Mouse (Mus musculus) megakaryocyte-erythroid progenitor cell, adult 5-6 weeks (primary cell): ENCODE measurements at regions not wholly inside any gene's neighbourhood (a gene's known extent, or its start where the extent isn't known, plus 50 kb on each side); places are given as distances from the start of the nearest gene placed in this dataset.
A peak's percentile ranks its signal among the peaks of the same experiment; 100 is the strongest.

Source experiments
- ATAC-seq: replicated peaks from 2 replicates; pipeline ENCODE4 v1.8.0; 2016; ENCODE audit warnings: mild to moderate bottlenecking, inconsistent platforms; ENCODE audit not compliant: severe bottlenecking, poor library complexity, low FRiP score, low TSS enrichment

DNA sequence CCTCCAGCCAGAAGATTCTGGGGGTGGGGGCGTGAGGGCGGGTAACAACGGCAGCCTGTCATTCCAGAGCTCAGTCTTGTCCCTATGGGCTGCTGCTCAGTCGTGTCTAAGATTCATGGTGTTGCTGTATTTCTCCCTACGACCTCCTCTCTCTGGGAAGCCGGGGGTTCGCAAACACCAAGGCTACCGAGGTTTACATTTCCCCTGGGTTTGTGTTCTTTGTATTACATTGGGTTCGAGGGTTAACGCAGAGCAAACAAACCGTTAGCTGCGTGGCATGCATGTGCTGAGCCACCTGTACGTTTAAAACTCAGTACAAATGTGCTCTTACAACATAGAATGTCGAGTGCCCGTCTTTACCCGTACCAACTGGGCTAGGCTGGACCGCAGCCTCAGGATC, 166.0 kb upstream of the Stt3b start:
- ATAC-seq = no peak

DNA sequence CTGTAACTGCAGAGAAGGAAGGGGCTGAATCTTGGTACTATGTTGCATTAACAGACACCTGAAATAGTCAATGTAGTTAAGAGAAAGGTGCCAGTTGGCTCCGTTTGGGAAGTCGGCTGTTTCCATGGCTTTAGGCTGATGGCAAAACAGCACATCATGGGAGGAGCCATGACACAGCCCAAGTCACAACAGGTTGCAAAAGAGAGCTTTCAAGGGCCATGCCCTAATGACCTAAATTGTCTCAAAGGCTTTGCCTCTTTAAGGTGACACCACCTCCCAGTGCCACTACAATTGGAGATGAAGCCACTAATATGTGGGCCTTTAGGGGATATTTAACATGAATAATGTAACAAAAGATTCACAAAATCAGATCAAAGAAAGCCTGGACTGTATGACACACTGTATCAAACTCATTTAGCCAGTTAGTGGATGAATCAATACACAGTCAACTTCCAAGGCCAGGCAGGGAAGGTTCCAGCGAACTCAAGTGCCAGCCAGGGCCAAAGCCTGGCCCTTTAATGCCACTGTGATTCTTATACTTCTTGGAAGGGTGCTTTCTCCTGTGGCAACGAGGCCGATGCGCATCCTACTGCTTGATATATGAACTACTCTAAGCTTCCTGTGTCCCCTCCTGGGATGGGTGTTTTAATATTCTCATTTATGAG, 167.5 kb upstream of the Stt3b start:
- ATAC-seq = no peak

DNA sequence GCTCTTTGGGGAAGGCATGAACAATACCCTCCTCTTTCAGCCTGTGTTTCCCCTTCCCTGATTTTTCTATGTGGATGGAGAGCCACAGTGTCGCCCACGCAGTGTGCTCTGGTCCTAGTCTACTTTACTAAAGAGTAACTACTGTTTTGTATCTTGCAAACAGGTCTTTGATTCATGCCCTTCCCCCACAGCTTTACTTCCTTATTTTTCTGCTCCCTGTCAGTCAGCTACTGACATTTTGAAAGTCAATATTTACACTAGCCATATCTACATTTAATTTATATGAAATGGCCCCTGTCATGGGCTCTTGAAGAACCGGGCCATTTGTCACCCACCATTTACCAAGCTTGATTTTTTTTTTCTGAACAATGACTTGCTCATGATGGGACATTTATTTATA, 168.7 kb upstream of the Stt3b start:
- no peak for ATAC-seq

DNA sequence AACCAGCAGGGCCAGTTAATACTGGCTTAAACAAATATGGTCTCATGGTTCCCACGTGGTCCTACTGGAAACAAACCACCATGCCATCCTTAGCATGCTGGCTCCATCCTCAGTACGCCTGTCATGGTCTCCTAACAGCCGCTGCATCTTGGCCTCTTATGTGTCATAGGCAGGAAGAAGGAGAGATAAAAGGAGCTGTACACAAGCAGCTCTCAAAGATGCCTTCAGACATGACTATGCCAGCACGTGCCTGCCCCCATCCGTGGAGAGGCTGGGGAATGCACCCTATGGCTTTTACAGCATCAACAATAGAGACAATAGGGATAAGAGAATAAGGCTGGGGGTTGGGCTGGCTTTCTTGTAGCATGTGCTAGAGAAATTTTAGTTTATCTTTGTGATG, 171.0 kb upstream of the Stt3b start:
- ATAC-seq = no peak

DNA sequence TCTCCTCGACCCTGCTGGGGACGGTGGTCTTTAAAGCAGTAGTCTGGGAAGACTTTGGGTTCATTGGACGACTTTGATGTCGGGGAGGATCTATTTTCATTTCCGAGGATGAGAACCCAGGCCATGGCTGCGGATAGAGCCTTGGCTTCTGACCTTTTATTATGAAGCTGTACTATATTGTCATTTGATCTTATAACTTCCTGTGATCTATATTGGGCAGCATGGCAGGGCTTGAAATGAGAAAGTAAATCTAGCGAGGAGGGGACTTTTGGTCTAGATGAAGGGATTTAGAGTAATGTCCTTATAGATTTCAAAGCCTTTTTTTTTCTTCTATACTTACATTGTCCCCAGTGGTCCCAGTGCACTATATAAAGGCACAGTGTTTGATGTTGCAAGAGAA, 172.8 kb upstream of the Stt3b start:
- no peak for ATAC-seq

DNA sequence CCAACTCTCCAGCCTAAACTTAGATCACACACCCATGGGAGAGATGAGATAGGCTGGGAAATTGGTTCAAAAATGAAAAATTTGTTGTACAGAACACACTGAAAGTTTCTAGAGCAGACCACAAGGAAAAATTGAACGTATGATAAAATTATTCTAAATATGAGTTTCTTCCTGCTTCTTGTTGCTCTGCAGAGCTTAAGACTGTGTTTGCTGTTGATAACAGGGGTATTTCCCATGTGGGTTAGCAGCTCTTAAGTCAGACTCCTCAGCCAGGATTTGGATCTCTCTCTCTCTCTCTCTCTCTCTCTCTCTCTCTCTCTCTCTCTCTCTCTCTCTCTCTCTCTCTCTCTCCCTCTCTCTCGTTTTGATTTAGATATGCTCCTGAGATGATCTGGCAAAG, 173.5 kb upstream of the Stt3b start:
- no peak for ATAC-seq

DNA sequence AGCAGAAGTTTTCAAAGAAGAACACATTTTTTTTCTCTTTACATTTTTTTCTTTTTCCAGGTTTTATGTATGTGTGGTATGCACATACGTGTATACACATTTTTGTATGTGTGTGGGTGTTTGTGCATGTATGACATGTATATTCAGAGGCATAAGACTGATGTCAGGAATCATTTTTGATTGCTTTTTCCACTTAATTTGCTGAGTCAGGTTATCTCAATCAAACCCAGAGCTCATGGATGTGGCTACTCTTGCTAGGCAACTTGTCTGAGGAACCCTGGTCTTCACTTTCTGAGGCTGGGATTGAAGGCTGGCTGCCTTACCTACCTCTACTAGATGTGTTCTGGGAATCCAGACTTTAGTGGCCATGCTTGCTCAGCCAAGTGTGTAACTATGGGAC, 174.2 kb upstream of the Stt3b start:
- ATAC-seq = no peak

DNA sequence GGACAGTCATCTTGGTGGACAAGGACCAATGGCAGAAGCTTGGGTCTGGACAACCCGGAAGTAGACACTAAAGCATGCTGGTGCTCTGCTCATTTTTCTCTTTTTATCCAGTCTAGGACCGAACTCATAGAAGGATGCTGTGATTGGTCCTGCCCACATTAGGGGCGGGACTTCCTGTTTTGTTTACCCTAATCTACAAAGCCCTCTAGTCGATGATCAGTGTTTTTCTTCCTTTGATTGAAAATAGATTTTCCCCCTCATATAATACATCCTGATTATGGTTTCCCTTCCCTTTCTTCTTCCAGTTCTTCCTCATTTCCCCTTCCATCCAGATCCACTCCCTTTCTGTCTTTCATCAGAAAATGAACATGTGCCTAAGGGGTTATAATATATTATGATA, 175.0 kb upstream of the Stt3b start:
- no peak for ATAC-seq

DNA sequence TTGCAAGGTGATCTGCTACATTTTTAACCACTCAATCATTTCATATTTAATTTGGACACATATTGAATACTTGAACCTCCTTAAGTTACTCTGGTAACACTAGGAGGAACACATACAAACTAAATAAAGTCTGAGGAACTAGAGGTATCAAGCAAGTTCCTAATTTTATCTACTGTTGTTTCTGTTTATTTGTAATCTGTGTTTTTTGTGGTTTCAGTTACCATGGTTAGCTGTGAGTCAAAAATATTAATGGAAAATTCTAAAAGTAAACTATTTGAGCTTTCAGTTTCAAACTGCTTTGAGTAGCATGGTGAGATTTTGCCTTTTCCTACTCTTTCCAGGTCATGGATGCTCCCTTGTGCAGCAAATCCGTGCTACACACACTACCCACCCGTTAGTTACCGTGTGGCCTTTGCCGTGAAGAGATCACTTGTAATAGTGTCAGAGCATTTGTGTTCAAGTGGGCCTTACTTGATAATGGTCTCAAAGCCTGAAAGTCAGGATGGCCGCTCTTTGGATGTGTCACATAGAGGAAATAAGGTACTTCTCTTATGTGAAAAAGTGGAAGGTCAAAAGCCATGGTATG, 177.0 kb upstream of the Stt3b start:
- no peak for ATAC-seq

DNA sequence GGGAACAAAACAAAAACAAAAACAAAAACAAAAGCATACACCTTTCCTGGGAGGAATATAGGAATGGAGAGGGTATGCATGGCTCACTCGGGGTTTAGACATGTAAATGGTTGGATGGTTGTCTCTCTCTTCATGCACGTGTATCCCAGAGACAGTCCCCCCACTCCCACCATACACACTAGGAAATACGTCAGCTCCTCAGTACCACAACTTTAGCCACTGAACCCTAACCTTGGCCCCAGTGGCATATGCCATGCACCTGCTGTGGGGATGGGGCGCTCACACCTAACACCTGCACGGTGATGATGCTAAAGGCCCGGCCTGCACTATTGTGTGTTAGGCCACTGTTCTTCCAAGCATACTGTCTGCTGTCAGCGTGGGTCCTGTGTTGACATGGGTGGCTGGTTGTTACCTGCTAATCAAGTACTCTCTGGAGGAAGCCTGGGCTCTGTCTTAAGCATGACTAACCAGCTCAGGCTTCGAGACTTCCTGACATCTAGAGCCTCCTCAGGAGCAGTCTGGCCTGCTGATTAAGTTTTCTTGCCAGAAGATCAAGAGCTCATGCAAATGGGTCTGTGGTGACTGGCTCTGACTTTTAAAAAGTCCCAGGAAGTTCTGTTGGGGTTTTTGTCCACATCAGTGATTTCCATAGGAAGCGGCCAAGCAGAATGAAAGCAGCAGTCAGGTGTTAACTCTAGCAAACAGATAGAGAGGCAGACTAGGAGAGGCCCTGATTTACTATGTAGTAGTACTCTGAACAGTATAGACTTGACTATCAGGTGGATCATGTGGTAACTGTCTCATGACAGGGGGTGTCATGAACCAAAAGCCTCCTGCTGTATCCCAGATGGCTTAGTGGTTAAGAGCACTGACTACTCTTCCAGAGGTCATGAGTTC, 178.9 kb upstream of the Stt3b start:
- no peak for ATAC-seq

DNA sequence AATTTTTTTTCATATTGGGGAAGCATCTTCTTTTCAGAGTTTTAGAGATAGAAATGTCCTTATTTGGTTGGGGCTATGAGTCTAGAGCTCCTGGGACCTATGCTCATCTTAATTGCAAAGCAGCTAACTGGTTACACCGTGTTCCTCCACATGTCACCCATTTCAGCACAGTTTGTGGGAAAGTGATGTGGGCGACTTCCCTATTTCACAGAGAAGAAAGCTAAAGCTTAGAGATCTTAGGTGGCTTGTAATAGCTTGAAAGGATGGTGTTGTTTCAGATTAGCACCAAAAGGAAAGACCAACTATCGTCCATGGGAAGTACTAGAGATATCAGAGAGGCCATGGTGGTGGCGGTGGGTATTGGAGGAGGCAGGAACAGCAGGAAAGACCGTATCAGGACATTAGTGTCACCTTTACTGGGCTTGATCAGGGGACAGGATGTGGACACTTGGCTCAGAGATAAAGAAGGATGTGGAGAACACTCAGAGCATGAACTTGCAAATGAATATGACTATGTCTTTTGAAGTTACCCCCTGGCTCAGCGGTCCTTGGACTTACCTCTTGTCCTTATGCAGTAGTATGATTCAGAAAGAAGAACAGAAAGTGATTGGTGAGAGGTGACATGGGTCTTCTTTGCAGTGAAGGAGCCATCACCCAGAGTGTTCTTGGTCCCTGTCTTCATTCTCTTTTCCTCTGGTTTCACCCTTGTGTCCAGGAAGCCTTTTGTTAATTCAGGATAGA, 182.4 kb upstream of the Stt3b start:
- peak; percentile 49 for ATAC-seq

DNA sequence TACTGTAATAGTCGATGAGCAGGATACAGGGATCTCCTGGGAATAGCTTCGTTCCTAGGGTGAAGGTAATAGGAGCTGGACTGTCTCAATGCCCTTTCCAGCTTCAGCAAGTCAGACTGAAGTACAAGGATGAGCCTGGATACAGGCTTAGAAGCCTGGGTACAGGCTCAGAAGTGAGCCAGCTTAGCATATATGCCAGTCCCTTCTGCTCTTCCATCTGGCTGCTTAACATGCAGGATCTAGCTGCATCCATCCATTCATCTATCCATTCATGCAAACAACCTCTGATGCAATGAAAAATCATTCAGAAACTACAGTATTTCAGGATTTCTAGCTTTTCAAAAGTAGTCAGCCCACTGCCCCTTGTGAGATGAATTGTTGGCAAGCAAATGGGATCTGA, 183.5 kb upstream of the Stt3b start:
- no peak for ATAC-seq

DNA sequence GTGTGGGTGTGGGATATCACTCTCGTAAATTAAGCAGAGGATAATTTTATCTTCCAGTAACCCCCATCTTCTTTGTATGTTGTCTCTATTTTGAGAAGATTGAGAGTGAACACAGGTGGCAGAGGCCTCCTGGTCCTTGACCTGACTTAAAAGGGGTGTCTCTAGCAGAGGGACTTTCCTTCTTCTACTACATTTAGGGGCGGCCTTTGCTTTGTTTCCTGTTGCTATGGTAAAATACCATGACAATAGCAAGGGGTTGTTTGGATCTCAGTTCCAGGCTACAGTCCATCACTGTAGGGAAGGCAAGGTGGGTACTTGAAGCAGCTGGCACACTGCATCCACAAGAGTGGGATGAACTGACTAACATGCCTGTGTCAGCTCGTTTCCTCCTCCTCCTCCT, 189.3 kb upstream of the Stt3b start:
- ATAC-seq = no peak

DNA sequence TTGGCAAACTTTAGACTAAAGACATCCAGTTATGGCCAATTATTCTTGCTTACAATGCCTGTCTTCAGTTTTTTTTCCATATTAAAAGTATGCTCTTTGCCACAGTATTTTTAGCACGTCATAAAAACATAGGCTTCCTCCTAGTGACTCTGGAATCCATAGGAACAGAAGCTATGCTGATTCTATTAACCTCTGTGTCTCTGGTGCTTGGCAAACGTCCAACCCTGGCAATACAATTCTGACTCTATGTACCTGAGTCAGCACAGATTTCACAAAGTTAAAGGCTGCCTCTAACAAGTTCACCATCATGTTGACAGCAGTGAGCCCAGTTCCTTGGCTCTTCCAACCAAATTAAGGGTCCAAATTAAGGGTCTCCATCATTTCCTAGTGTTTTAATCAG, 194.6 kb upstream of the Stt3b start:
- ATAC-seq = no peak

DNA sequence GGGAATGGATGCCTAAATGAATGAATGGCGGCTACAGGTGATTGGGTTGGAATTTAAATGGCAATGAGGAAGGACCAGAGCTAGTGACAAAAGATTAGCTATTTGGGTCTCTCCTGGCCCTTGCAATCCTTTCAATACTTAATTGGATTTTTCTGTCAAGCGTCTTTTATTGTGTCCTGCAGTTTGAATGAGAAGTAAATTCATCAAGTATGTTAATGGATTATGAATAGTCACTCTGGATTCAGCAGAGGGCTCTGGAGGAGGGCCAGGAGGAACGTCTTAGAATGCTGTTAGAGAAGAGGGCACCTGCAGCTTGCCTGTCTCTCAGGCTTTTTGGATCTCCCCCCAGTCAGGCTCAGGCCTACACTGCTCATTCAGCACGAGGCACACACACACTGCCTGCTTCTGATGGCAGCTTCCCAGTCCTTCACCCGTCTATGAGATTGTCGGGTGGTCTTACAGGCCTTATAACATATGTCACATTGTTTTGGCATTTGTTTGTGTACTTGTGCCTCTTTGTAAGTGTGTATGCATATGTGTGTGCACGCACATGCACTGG, 197.0 kb upstream of the Stt3b start:
- no peak for ATAC-seq

DNA sequence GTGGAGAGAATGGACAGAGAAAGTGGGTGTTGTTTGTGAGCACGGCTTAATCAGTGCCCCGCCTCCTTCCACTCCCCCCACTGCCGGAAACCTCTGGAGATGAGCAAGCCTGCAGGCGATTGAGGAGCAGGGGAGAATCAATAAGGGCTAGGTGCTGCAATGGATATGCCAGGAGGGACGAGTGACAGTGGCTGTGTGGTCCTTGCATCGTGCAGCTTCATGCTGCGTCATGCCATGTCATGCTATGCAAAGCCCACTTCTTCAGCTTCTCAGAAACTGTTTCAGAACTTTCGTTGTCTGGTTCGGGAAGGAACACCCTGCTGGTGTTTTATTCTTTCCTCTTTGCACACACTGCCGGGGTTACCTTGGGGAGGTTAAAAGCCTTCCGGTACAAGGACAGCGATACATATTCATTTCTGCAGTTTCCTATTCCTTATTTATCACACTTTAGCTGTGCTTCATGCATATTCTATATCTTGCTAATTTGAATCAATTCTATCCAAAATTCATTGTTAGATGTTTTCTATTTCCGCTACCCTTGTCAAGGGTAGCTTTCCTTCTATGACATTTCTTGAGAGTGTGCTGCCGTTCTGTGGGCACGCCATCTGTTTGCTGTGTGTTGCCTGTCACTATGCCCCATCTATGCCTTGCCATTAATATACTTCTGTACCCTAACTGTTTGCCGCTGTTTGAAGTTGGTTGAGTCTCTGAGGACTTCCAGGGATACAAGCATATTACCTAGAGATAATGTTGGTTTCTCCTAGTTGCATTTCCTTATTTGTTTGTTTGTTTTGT, 202.8 kb upstream of the Stt3b start:
- ATAC-seq = peak; percentile 55

DNA sequence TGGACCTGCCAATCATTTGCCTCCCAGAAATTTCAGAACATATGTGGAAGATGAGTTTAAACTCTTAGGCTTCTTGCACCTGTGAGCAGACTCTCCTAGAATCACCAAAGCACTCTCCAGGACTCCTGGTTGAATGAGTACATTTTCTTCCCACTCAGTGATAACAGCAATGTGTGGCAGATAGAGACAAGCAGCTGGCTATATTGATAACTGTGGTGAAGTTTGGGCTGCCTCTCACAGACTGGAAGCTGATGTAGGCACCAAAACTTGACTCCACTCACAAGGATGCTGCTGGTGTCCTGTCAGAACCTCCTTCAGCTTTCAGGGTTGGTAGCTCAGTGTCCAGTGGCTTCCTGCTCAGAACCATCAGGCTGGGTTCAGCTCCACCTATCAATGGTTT, 207.7 kb upstream of the Stt3b start:
- ATAC-seq = peak; percentile 70

DNA sequence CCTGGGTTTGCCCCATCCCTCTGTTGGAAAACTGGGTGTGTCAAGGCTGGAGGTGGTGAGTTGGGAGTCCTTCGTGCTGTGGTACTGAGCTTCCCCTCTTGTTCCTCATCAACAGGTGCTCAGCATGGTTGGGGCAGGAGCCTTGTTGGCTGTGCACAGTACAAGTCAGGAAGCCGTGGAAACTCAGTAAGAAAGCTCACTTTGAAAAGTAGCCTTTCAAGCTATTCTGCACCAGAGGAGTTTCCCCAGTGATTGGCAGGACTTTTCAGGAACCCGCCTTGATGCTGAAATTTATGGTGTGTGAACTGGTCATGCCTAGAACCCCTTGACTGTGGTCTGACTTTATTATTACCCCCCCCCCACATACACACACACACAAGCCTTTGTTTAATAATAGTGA, 213.9 kb upstream of the Stt3b start:
- no peak for ATAC-seq

DNA sequence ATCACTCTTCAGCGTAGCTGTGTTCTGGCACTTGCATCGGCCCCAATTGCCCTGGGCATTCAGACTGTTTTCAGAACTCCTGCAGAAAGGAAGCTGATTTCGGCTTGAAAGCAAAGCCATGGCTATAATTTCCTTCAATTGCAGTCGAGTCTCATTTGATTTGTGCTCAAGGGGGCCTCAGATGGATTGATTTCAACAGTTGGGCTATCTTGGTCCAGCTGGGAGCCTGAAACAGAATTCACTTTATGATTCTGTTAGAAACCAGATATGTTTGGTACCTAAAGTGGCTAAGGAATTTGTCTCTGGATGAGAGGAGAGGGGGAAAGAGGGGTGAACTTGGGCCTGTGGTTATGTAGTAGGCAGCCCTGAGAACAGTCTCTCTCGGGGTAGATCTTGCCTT, 214.4 kb upstream of the Stt3b start:
- ATAC-seq = no peak
